Mouse (Mus musculus): ENCODE results near the gene Apol9a. TPM values are rescaled to one million over a fixed set of nuclear protein-coding genes. Genes with fewer than 3 reads are reported as not detected.
"Not testable (repeated sequence)": the region's sequence is repeated elsewhere in the genome, so short reads cannot be mapped to it uniquely, and the experiment has no call there.

Apol9a gene
- polyA plus RNA-seq (2015; fragmentation: Nextera tagmentation; extraction: Ambion mirVana) = 0.28 and 0.37 TPM in 2 replicates

- not testable (repeated sequence) for H3K4me3 ChIP-seq (replicated peaks); ATAC-seq (ENCODE audit: low FRiP score); H3K9ac ChIP-seq (replicated peaks)
These were observed at the start of gene Apol9a for GRCm38 (mm10) chr15:77411035-77411434. Gene Apol9a (minus strand): TSS chr15:77411135.

GRCm38 (mm10) chr15:77449927-77450326, 39.0 kb upstream of the Apol9a start:
- 62% methylated on average over 10 of the region's 10 CpGs for WGBS
- H3K4me1 ChIP-seq; H3K4me2 ChIP-seq; H3K36me3 ChIP-seq; H3K27ac ChIP-seq (replicated peaks); H3K9ac ChIP-seq (replicated peaks); ATAC-seq (ENCODE audit: low FRiP score); H3K4me3 ChIP-seq (replicated peaks); H3K27me3 ChIP-seq (replicated peaks); H3K9me3 ChIP-seq (replicated peaks): not testable (repeated sequence)

More at GRCm38 (mm10) chr15:77411035-77411434, at the start of gene Apol9a:
- not testable (repeated sequence) for H3K27me3 ChIP-seq (replicated peaks); H3K4me1 ChIP-seq; H3K9me3 ChIP-seq (replicated peaks); H3K4me2 ChIP-seq; H3K36me3 ChIP-seq; H3K27ac ChIP-seq (replicated peaks)
- WGBS = 92% methylated on average over 1 of the region's 4 CpGs

GRCm38 (mm10) chr15:77447392-77447791, 36.5 kb upstream of the Apol9a start, which contains the start of gene Apol7b:
Gene Apol7b (minus strand): TSS chr15:77447492.
- not testable (repeated sequence) for H3K9me3 ChIP-seq (replicated peaks)

GRCm38 (mm10) chr15:77445668-77446067, 34.7 kb upstream of the Apol9a start:
- not testable (repeated sequence) for ATAC-seq (ENCODE audit: low FRiP score); H3K36me3 ChIP-seq; H3K9ac ChIP-seq (replicated peaks); H3K4me1 ChIP-seq; H3K27ac ChIP-seq (replicated peaks); H3K4me3 ChIP-seq (replicated peaks); H3K9me3 ChIP-seq (replicated peaks); H3K27me3 ChIP-seq (replicated peaks); H3K4me2 ChIP-seq
- WGBS = 91% methylated on average over 1 of the region's 1 CpGs

More at GRCm38 (mm10) chr15:77447392-77447791, 36.5 kb upstream of the Apol9a start, which contains the start of gene Apol7b:
- H3K4me1 ChIP-seq; ATAC-seq (ENCODE audit: low FRiP score); H3K4me3 ChIP-seq (replicated peaks); H3K36me3 ChIP-seq; H3K27ac ChIP-seq (replicated peaks); H3K27me3 ChIP-seq (replicated peaks); H3K9ac ChIP-seq (replicated peaks); H3K4me2 ChIP-seq: not testable (repeated sequence)
- WGBS = 89% methylated on average over 2 of the region's 2 CpGs

- not testable (repeated sequence) for H3K4me2 ChIP-seq; H3K27ac ChIP-seq (replicated peaks); H3K4me3 ChIP-seq (replicated peaks); H3K27me3 ChIP-seq (replicated peaks); ATAC-seq (ENCODE audit: low FRiP score); H3K9ac ChIP-seq (replicated peaks); H3K36me3 ChIP-seq; H3K4me1 ChIP-seq; H3K9me3 ChIP-seq (replicated peaks)
- WGBS = 75% methylated on average over 8 of the region's 8 CpGs
These were observed 33.8 kb upstream of the Apol9a start for GRCm38 (mm10) chr15:77444746-77445145.

- H3K4me3 ChIP-seq (replicated peaks); H3K4me2 ChIP-seq; H3K9ac ChIP-seq (replicated peaks); H3K9me3 ChIP-seq (replicated peaks); H3K4me1 ChIP-seq; H3K27ac ChIP-seq (replicated peaks); ATAC-seq (ENCODE audit: low FRiP score); H3K27me3 ChIP-seq (replicated peaks); H3K36me3 ChIP-seq: not testable (repeated sequence)
- WGBS = 75% methylated on average over 9 of the region's 10 CpGs
These were observed 17.9 kb upstream of the Apol9a start for GRCm38 (mm10) chr15:77428690-77429448.

- not testable (repeated sequence) for H3K4me3 ChIP-seq (replicated peaks); H3K9me3 ChIP-seq (replicated peaks); H3K27ac ChIP-seq (replicated peaks); H3K36me3 ChIP-seq; H3K9ac ChIP-seq (replicated peaks); H3K4me2 ChIP-seq; H3K4me1 ChIP-seq; H3K27me3 ChIP-seq (replicated peaks); ATAC-seq (ENCODE audit: low FRiP score)
- WGBS = 79% methylated on average over 3 of the region's 7 CpGs
These were observed 12.0 kb upstream of the Apol9a start for GRCm38 (mm10) chr15:77422925-77423324.

- H3K4me1 ChIP-seq; H3K4me3 ChIP-seq (replicated peaks); H3K27me3 ChIP-seq (replicated peaks); H3K9ac ChIP-seq (replicated peaks); H3K9me3 ChIP-seq (replicated peaks); ATAC-seq (ENCODE audit: low FRiP score); H3K4me2 ChIP-seq; H3K27ac ChIP-seq (replicated peaks); H3K36me3 ChIP-seq: not testable (repeated sequence)
- no CpG with 5 or more reads among the region's 3 CpGs for WGBS
These were observed 8.7 kb upstream of the Apol9a start for GRCm38 (mm10) chr15:77419657-77420056.

GRCm38 (mm10) chr15:77416655-77417333, 5.9 kb upstream of the Apol9a start:
- not testable (repeated sequence) for H3K36me3 ChIP-seq; H3K4me3 ChIP-seq (replicated peaks); H3K9me3 ChIP-seq (replicated peaks); H3K27ac ChIP-seq (replicated peaks); H3K9ac ChIP-seq (replicated peaks); H3K4me1 ChIP-seq; H3K27me3 ChIP-seq (replicated peaks); H3K4me2 ChIP-seq
- peak; percentile 79; the same call in 1 of the 2 replicates for ATAC-seq (ENCODE audit: low FRiP score)
- WGBS = 23% methylated on average over 3 of the region's 10 CpGs

GRCm38 (mm10) chr15:77415653-77416052, 4.7 kb upstream of the Apol9a start:
- not testable (repeated sequence) for H3K4me3 ChIP-seq (replicated peaks); H3K36me3 ChIP-seq; H3K27ac ChIP-seq (replicated peaks); H3K4me1 ChIP-seq; H3K4me2 ChIP-seq; H3K9ac ChIP-seq (replicated peaks); H3K9me3 ChIP-seq (replicated peaks); H3K27me3 ChIP-seq (replicated peaks); ATAC-seq (ENCODE audit: low FRiP score)
- WGBS = 81% methylated on average over 2 of the region's 2 CpGs

GRCm38 (mm10) chr15:77412695-77413094, 1.8 kb upstream of the Apol9a start:
- H3K4me2 ChIP-seq; H3K9ac ChIP-seq (replicated peaks); ATAC-seq (ENCODE audit: low FRiP score); H3K36me3 ChIP-seq; H3K4me1 ChIP-seq; H3K27ac ChIP-seq (replicated peaks); H3K9me3 ChIP-seq (replicated peaks); H3K4me3 ChIP-seq (replicated peaks); H3K27me3 ChIP-seq (replicated peaks): not testable (repeated sequence)
- WGBS = 35% methylated on average over 4 of the region's 4 CpGs

GRCm38 (mm10) chr15:77406370-77406769, 4.6 kb downstream of the Apol9a start:
- ATAC-seq (ENCODE audit: low FRiP score); H3K36me3 ChIP-seq; H3K4me1 ChIP-seq; H3K27me3 ChIP-seq (replicated peaks); H3K9ac ChIP-seq (replicated peaks); H3K27ac ChIP-seq (replicated peaks); H3K4me2 ChIP-seq; H3K9me3 ChIP-seq (replicated peaks); H3K4me3 ChIP-seq (replicated peaks): not testable (repeated sequence)
- WGBS = 76% methylated on average over 10 of the region's 10 CpGs
